Mouse (Mus musculus): ENCODE results near the gene Gtf2a2.
A peak's percentile ranks its signal among the peaks of the same experiment; 100 is the strongest.

Gene Gtf2a2

GRCm38 (mm10) chr9:70012408-70012901 lies at the start of gene Gtf2a2:
Gene Gtf2a2 (plus strand): TSS chr9:70012550.
- peak; percentile 92 for DNase-seq (ENCODE audit: low spot score)

GRCm38 (mm10) chr9:69964370-69964769 lies 48.0 kb upstream of the Gtf2a2 start:
- no peak for DNase-seq (ENCODE audit: low spot score)

GRCm38 (mm10) chr9:69985526-69985925 lies 26.8 kb upstream of the Gtf2a2 start:
- no peak for DNase-seq (ENCODE audit: low spot score)

GRCm38 (mm10) chr9:69986063-69986462 lies 26.3 kb upstream of the Gtf2a2 start:
- no peak for DNase-seq (ENCODE audit: low spot score)

- no peak for DNase-seq (ENCODE audit: low spot score)
Measured at GRCm38 (mm10) chr9:69986571-69986970, 25.8 kb upstream of the Gtf2a2 start.

- peak; percentile 56 for DNase-seq (ENCODE audit: low spot score)
Measured at GRCm38 (mm10) chr9:69987579-69987978, 24.8 kb upstream of the Gtf2a2 start.

- DNase-seq (ENCODE audit: low spot score), result no peak
Measured at GRCm38 (mm10) chr9:69988706-69989302, 23.5 kb upstream of the Gtf2a2 start.

GRCm38 (mm10) chr9:69989303-69990121 lies 22.8 kb upstream of the Gtf2a2 start, which contains the start of gene Bnip2:
Gene Bnip2 (plus strand): TSS chr9:69989466.
- DNase-seq (ENCODE audit: low spot score), result peak; percentile 98

- DNase-seq (ENCODE audit: low spot score), result no peak
Measured at GRCm38 (mm10) chr9:69990346-69990745, 22.0 kb upstream of the Gtf2a2 start.

- no peak for DNase-seq (ENCODE audit: low spot score)
Measured at GRCm38 (mm10) chr9:69992841-69993277, 19.5 kb upstream of the Gtf2a2 start.

GRCm38 (mm10) chr9:69993479-69993878 lies 18.9 kb upstream of the Gtf2a2 start:
- no peak for DNase-seq (ENCODE audit: low spot score)

- no peak for DNase-seq (ENCODE audit: low spot score)
Measured at GRCm38 (mm10) chr9:69994547-69994946, 17.8 kb upstream of the Gtf2a2 start.

- no peak for DNase-seq (ENCODE audit: low spot score)
Measured at GRCm38 (mm10) chr9:69999318-69999717, 13.0 kb upstream of the Gtf2a2 start.

- no peak for DNase-seq (ENCODE audit: low spot score)
Measured at GRCm38 (mm10) chr9:70003516-70003915, 8.8 kb upstream of the Gtf2a2 start.

GRCm38 (mm10) chr9:70006984-70007383 lies 5.4 kb upstream of the Gtf2a2 start:
- no peak for DNase-seq (ENCODE audit: low spot score)

- no peak for DNase-seq (ENCODE audit: low spot score)
Measured at GRCm38 (mm10) chr9:70007506-70008248, 4.7 kb upstream of the Gtf2a2 start.

GRCm38 (mm10) chr9:70009754-70010304 lies 2.5 kb upstream of the Gtf2a2 start:
- no peak for DNase-seq (ENCODE audit: low spot score)

- DNase-seq (ENCODE audit: low spot score), result no peak
Measured at GRCm38 (mm10) chr9:70010781-70011473, 1.4 kb upstream of the Gtf2a2 start.

GRCm38 (mm10) chr9:70011537-70012407 lies 578 bp upstream of the Gtf2a2 start:
- no peak for DNase-seq (ENCODE audit: low spot score)

GRCm38 (mm10) chr9:70015632-70016031 lies 3.3 kb downstream of the Gtf2a2 start:
- no peak for DNase-seq (ENCODE audit: low spot score)

- DNase-seq (ENCODE audit: low spot score), result no peak
Measured at GRCm38 (mm10) chr9:70018879-70019278, 6.5 kb downstream of the Gtf2a2 start.
